In the genomic region with DNA sequence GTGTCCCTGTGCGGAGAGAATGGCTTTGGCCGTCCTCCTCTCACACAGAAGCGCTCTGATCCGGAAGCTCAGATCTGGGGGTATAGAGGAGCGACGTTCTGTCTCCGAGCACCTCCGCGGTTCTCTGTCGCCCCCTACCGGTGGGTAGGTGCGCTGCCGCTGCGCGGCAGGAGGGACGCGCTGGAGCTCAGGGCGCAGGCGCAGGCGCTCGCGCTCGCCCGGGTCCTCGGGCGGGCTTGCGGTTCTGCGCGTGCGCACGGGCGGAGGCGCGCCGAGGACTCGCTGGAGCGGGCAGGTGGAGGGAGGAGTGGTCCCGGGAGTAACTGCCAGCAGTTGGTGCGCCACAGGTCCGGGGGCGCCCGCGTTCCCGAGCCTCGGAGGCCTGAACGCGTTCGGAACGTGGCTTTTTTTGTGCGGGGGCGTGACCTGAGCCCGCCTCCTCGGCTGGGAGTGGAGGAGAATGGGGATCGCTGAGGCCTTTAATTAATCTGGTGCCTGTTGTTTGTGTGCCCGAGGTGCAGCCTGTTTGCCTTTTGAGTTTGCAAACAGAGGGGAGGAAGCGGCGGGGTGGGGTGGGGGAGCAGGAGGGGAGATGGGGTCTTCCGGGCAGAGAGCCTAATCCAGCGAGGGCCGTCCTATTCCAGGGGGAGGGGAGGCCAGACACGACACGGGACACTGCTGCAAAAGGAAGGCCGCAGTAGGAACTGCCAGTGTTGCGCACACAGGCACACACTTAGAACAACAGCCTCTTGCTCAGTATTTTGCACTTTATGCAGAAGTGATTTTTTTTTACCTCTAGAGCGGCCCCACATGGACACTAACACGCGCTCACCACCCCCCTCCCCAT, we compare ENCODE assay signal across 8 mouse cellular contexts. TPM values are rescaled to one million over a fixed set of nuclear protein-coding genes. Genes with fewer than 3 reads are reported as not detected.
DNase-seq lines count a peak whose midpoint lies in the region; ATAC-seq lines count a peak whose summit lies in the region.

A gene (plus strand): TSS at position 212 of the 847 bp plus-strand sequence.

- H3K36me3 ChIP-seq in hindbrain, embryonic 15.5 days, result no peaks in the 10 kb centered on the region

- peak within 1 kb of the TSS; percentile 68 for H3K4me3 ChIP-seq in hindbrain, embryonic 15.5 days

- H3K4me2 ChIP-seq in hindbrain, embryonic 15.5 days, result peak within 1 kb of the TSS; percentile 59

- DNase-seq in R1 (ENCODE audit: low read depth, low spot score), result peak; percentile 93
- peak; percentile 95 for DNase-seq in cerebellum, postnatal 25 days
- DNase-seq in frontal cortex, postnatal 36 days (ENCODE audit: low spot score in 2 of 2), result peak; percentile 90 to 91
- DNase-seq in left cerebral cortex, adult 11 months (ENCODE audit: low spot score), result peak; percentile 82
- peak; percentile 93 to 94 for DNase-seq in lung, postnatal 4 days
- DNase-seq in retina, postnatal 7 days (ENCODE audit: low read depth, low spot score), result peak; percentile 95
- peak; percentile 89 for DNase-seq in urinary bladder, adult 2 months (ENCODE audit: low spot score)

- H3K27ac ChIP-seq in hindbrain, embryonic 15.5 days (replicated peaks), result peak within 1 kb of the TSS; percentile 84

- WGBS in hindbrain, embryonic 15.5 days, result 1% methylated on average over 67 of the region's 67 CpGs

- H3K4me1 ChIP-seq in hindbrain, embryonic 15.5 days (replicated peaks), result peaks cover 13% of the 10 kb centered on the region

- H3K27me3 ChIP-seq in hindbrain, embryonic 15.5 days, result no peaks in the 10 kb centered on the region

- peak within 1 kb of the TSS; percentile 68 for H3K9ac ChIP-seq in hindbrain, embryonic 15.5 days

- peak; percentile 93 for ATAC-seq in hindbrain, embryonic 15.5 days (ENCODE audit: low FRiP score, low read depth)

- no peaks in the 10 kb centered on the region for H3K9me3 ChIP-seq in hindbrain, embryonic 15.5 days

RNA-seq across cellular contexts. Expression of the gene that starts here (rescaled TPM):
- polyA plus RNA-seq in hindbrain, embryonic 15.5 days (2015; fragmentation: Nextera tagmentation; extraction: Ambion mirVana), result 58.3 and 60.5 TPM in 2 replicates
- 65.7 and 80.9 TPM in 2 replicates for polyA plus RNA-seq in urinary bladder, adult 2 months (2012; rRNA removed)

Comparison
In these comparisons a context has a peak if more than half of its experiments do, and no peak if none do; other contexts are left out.
1. Peak in every context shown above with its lines: DNase-seq, ATAC-seq, H3K4me3 ChIP-seq and H3K27ac ChIP-seq.